Mouse (Mus musculus): ENCODE results near the gene Rftn1.

DNA sequence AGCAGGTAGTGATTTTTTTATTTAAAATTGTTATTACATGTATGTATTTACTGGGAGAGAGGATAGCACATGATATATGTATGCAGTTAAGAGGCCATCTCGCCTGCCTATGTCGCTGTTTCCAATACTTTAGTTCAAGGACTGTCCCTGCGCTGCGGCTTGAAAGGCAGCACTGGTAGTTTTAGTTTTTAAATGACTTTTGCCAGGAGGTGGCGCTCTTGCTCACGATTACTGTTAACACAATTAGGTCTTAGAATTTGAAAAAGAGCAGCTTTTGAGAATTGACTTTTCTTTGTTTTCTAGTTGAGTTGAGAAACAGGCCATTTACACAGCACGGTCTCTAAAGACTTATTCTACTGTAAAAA lies 239.0 kb downstream of the Rftn1 start:
- no peak for TF ChIP-seq FLI1 (IDR thresholded peaks at IDR 0.05; ENCODE audit: low read length)
- TF ChIP-seq GATA1 (IDR thresholded peaks at IDR 0.05; ENCODE audit: borderline replicate concordance, low read length): no peak

All from megakaryocyte, embryonic 14.5 days (primary cell).